Mouse (Mus musculus) large intestine, adult 2 months (tissue): Measurements from ENCODE around the gene Sbno1. TPM values are rescaled to one million over a fixed set of nuclear protein-coding genes. Genes with fewer than 3 reads are reported as not detected.
"Not testable (repeated sequence)": the region's sequence is repeated elsewhere in the genome, so short reads cannot be mapped to it uniquely, and the experiment has no call there.

Source experiments
- DNase-seq: peaks from one replicate; pipeline ENCODE4 v3.0.0-alpha.2; 2012; ENCODE audit warnings: low read depth, low spot score
- WGBS: fragments of 180-500 bp; shearing (Covaris S2); methylation state at CpG from one replicate; pipeline ENCODE4 v1.1.7; 2018; 5-methylcytosine and 5-hydroxymethylcytosine counted together
- polyA plus RNA-seq: library from polyadenylated mRNA; depleted of rRNA; stranded (reverse); fragments of >200 nt; gene quantifications from 2 replicates; pipeline ENCODE4 v1.2.3, GENCODE M21; 2012; rRNA removed

Gene Sbno1
- polyA plus RNA-seq, result 9.9 and 18.8 TPM in 2 replicates

DNA sequence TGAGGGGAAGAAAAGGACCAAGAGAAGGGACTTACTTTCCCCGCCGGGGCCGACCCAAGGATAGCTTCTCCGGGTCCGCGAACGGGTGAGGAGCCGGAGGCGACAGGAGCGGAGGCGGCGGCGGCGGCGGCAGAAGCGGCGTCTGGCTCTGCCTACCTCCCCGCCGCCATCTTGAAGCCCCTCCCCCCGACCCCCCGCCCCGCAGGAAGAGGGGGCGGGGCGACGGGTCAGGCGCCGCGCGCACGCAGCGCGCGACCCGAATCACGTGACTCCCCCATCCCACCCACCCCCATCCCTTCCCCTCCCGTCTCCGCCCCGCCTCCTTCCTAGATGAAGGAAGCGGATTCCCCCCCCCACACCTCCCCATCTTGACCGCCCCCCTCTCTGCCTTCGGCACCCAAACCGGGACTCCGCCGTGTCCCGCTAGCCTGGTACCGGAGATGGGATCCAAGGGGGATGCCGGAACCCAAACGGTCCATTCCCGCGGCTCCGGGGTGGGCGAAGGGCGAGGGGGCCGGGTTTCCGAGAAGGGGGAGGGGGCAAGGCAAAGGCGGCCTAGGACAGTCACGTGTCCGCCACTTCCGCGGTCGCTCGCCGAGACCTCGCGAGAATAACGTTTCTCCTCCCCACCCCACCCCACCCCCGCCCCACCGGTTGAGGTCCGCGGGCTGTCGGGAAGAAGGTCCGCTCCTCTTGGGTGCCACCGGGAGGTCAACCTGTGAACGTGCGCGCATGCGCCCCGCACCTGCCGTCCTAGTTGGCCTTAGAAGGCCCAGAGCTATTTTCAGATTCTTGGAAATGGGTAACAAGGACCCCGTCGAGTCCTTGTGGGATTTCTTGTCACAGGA lies at the start of gene Sbno1:
Gene Sbno1, minus strand, starts transcription at position 590 of the 848 bp plus-strand sequence.
- under 1% methylated on average over 72 of the region's 81 CpGs for WGBS

DNA sequence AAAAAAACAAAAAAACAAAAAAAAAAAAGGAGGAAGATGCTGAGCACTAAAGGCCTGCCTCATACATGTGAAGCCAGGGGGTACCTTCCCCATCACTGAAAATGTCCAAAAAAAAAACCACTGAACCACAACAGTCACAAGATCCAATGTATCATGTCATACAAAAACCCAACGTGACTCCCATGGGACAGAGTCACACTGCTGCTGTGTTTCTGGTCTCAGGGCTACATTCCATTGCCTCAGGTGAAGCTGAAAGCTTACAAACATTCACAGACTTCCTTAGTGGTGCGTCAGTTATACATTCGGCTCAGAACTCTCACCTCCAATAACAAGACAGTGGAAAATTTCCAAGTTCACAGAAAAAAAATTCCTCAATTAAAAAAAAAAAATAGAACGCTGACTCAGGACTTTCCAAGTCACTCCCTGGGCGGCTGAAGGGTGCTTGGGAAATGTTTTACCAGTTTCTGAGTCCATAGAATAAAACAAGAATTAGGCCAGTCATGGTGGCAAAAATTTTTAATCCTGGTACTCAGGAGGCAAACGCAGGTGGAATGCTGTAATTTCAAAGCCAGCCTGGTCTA lies 44.9 kb upstream of the Sbno1 start:
- 80% methylated on average over 6 of the region's 6 CpGs for WGBS
- DNase-seq, result no peak

More for the DNA sequence above, at the start of gene Sbno1:
- no peak for DNase-seq

DNA sequence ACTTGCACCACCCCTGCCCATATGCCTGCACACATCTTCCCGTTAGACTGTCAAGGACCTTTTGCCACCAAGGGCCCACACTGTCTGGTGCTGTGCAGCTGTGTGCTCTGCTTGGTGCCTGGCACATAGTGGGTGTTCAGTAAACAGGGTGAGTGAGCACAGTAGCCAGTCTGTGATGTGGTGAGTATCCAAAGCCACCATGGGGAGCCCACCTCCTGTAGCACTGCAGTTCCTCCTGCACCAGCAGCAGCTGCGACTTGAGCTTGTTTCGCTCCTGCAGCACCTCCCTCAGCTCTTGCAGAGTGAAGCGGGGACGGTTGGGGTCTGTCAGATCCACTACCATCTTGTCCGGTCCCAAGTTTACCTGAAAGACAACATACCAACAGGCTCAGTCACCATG lies 43.7 kb upstream of the Sbno1 start:
- no peak for DNase-seq
- WGBS, result 95% methylated on average over 6 of the region's 6 CpGs

DNA sequence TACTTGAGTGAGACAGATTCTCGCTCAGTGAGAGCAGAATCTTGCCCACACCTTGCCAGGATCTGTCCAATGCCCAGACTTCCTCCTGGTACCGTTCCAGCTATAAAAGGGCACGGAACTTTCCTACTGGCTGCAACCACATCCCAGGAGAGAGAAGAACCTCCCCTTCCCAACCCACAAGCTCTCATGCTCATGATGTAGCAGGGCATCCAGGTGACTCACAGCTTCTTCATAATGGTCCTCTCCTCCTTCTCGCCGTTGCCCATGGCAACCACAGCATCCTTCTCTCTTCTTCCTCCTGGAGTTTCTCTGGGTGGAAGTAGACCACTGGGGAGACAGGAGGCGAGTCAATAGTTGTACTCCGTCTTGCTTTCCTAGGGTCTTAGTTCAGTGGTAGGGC lies 42.6 kb upstream of the Sbno1 start:
- no peak for DNase-seq
- WGBS, result 79% methylated on average over 7 of the region's 7 CpGs

DNA sequence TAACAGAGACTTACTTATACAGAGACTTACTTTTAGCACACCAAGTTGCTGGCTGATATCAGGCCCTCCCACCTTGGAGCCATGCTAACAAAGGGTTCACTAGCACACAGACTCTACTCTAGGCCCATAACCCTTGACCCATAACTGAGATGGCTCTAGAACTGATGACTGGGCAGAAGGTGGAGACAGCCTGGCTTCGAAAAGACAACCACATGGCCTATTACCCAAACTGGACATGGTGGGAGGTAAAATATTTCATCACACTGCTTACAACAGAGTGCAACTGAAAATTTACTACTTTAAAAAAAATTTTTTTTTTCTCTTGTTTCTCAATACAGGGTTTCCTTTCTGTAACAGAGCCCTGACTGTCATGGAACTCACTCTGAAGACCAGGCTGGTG lies 42.0 kb upstream of the Sbno1 start:
- WGBS, result 81% methylated on average over 1 of the region's 1 CpGs
- no peak for DNase-seq

DNA sequence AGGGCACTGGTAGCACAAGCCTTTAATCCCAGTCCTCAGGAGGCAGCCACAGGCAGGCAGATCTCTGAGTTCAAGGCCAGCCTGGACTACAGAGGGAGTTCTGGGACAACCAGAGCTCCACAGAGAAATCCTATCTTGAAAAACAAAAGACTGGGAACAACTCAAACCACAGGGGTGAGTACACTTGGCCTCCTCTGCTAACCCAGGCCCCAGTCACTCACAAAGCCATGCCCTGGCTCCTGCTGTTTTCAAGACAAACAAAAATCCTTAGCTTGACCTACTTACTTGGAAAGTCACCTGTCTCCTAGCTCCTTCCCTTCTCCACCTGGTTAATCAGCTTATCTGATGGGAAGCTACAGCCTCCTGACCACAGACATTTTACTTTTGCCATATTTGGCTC lies 39.1 kb upstream of the Sbno1 start:
- no peak for DNase-seq

DNA sequence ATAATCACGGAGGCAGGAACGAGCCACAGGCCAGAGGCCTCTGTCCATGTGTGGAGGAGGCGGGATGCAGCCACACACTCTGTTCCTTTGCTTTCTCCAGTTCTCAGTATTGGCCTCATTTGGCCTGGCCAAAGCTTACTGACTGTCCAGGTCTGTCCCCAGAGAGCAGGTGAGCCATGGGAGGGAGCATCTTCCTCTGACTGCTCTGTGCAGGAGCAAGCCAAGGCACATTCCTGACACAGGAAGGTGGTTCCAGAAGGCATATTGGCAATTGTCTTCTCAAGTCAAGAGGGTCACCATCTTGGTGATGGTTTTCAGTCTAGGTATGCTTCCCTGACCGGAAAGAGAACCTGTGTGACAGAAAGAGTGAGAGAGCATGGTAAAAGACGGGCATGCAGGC lies 37.7 kb upstream of the Sbno1 start:
- DNase-seq, result no peak
- WGBS, result 87% methylated on average over 5 of the region's 5 CpGs

DNA sequence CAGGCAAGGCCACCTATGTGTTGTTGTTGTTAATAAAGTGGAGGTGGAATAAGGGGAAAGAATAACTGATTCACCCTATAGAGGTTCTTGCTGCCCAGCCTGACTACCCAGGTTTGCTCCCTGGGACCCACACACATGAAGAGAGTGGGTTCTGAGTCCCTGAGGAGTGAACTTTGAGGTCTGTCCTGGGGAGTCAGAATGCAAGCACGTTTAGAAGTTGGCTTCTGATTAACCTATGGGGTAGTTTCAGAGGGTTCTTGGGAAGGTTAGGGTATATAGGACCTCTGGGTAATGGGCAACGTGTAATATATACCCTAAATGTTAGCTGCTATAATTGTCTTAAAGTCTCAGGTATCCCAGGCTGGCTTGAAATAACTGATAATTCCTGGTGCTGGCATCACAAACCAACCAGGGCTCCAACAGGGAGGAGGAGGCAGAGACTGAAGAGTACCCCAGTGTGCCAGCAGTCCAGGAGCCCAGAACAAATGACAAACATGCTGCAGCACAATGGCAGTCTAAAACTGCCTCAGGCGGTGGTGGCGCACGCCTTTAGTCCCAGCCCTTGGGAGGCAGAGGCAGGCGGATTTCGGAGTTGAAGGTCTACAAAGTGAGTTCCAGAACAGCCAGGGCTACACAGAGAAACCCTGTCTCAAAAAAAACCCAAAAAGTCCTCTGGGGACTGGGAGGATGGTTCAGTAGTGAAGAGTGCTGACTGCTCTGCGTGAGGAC lies 36.7 kb upstream of the Sbno1 start:
- 84% methylated on average over 8 of the region's 8 CpGs for WGBS
- DNase-seq, result no peak

DNA sequence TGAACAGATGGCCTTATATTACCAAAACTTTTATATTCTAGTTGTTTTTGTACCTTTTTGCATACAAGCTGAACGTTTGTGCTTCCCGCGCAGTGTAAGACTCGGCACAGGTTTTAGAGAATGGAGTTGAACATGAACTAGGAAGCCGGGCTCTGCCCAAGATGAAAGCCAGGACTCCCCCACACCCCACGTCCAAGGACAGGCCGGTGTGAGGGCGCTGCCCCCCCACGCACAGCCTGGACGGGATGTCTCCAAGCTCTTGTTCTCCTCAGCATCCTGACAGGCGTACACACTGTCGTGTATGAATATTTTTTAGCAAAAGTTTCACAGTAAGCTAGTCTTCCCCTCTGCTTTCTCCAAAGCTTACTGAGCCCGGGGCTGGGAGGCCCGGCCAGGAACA lies 35.1 kb upstream of the Sbno1 start:
- 89% methylated on average over 14 of the region's 14 CpGs for WGBS

DNA sequence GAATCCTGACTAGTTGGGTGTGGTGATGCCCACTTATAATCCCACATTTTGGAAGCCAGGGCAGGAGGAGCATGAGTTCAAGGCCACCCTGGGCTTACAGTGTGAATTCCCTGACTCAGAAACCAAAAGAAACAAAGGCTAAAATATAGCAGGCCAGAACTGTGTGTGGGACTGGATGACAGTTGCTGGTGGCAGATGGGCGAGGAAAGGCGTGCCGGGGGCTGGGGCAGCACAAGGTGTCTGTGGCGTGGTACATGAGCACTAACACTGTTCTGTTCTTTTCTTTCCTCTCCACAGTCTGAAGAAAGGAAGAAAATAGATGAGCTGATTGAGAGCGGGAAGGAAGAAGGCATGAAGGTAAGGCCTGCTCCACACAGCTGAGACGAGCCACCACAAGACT lies 31.0 kb upstream of the Sbno1 start:
- 92% methylated on average over 6 of the region's 6 CpGs for WGBS
- DNase-seq, result no peak

More for the DNA sequence above, 35.1 kb upstream of the Sbno1 start:
- not testable (repeated sequence) for DNase-seq

DNA sequence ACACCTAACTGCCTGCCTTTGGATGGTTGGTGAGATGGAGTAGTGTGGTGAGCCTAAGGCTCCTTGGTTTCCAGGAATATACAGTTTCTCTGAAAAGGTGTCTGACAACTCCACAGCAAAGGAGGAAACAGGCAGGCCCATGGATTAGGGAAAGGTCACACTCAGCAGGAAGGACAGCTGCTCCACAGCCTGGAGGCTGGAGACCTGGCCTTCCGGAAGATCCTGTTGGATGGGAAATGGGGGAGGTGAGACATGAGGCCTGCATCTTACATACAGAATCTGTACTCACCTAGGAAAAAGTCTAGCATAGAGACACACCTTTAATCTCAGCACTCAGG lies 28.2 kb upstream of the Sbno1 start:
- DNase-seq, result no peak
- WGBS, result 53% methylated on average over 1 of the region's 1 CpGs

DNA sequence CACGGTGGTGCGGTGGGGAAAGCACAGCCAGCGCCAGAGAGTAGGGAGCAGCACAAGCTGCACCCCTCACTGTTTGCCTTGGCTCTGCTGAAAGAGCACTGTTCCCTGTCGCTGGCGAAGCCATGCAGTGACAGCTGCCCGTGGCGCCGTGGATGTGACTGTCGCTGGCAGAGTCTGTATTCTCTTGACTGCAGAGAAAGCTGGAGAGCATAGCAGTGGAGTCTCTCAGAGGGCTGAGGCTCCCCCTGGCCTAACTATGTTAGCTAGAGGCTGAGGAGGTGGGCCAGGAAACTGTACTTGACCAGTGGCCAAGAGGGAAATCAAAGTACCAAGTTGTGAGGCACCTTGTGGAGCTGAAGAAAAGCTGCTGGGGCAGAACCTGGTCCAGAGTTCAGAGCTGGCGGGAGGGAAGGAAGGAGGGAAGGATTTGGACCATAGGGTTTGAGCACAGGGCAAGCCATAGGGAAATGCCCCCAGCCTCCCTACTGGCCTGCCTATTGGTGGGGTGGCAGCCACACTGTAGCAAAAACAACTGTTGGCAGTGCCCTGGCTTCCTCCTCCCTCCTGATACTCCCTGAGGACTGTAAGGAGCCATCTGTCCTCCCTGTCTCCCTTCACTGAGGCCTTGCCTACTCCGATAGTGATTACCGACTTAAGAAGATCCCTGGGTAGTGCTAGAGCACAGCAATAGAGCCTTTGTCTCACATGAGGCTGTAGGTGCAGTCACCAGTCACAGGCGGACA lies 27.7 kb upstream of the Sbno1 start:
- WGBS, result 39% methylated on average over 13 of the region's 13 CpGs
- DNase-seq, result no peak

DNA sequence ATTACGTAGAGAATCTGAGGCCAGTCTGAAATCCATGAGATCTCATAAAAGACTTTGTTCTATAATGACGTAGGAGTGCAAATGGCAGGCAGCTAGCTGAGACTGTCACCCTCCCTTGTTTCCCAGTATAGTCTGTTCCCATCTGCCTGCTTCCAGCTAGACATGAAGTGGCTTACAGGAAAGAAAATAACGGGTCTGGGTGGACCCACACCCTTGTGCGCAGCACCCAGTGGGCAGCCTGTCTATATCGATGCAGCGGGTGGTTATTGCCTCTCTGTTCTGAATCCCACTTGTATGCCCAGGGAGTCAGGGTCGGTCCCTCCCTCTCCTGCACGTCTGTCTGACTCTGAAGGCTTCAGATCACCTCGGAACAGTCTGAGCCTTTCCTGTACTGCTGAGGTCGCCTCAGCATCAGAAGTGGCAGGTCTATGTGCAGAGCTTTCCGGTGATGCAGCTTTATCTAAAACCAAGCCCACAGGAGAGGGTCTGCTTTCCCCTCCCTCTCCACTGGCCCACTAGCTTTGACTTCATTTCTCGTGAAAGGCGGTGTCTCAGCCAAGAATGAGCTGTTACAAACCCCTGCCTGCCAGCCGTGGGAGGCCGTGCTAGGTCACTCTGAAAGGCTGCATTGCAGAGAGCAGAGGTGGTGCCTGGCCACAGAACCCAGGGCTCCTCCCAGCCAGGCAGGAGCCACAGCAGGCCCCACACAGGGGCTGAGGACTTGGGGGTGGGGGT lies 26.9 kb upstream of the Sbno1 start:
- WGBS, result 60% methylated on average over 15 of the region's 15 CpGs
- no peak for DNase-seq

DNA sequence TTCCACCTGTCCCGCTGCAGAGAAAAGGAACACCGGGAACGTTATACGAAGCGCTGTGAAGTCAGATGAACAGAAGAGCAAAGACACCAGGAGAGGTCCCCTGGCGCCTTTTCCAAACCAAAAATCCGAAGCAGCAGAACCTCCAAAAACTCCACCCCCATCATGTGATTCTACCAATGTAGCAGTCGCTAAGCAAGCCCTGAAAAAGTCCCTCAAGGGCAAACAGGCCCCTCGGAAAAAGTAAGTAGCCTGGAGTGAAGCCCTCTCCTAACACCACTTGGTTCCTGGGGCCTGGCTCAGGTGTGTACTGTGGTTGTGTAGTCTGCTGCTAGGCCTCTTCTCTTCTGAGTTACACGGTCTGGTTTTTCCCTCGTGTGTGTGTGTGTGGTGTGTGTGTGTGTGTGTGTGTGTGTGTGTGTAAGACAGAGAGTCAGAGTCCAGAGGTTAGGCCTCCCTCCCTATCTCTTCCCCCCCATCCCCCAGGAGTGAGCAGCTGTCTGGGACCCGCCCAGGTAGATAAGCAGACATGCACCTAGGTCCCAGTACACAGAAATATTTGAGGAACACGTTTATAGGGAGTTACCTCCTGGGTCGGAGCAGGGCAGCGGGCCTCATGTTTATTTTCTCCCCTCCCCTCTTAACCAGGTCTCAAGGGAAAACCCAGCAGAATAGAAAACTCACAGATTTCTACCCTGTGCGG lies 25.0 kb upstream of the Sbno1 start:
- DNase-seq, result no peak
- WGBS, result 39% methylated on average over 16 of the region's 16 CpGs

DNA sequence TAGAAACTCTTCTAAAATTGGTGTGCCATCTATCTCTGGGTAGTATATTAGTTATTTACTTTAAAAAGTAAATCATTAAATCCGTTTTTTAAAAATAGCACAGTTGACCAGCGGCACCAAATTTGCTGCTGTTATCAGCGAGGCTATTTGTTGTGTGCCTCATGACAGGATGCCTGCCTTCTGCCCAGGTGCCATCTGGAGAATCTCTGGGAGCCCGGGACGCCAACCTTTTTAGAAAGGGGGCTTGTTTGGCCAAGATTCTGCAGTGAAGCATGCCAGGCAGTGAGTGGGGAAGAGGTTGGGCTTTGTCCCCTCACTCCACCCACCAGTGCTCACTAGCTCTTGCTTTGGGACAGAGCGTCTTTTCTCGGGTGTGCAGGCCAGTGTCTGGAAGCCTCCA lies 24.2 kb upstream of the Sbno1 start:
- WGBS, result 27% methylated on average over 7 of the region's 7 CpGs
- DNase-seq, result no peak

DNA sequence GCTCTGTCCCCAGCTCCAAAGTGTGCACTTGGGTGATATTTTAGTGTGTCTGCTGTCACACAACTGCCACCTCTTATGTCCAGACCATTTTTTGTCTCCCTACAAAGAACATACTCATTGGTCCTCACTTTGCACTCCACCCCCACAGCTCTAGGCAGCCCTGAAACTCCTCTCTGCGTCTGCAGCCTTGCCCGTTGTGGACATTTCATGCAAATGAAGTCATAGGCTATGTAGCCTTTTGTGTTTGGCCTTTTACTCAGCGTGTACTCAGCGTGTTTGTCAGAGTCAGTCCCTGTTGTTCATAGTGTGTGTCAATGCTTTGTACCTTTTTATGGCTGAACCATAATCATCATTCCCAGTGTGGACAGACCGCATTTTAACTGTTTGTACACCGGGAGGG lies 23.7 kb upstream of the Sbno1 start:
- no peak for DNase-seq
- 20% methylated on average over 6 of the region's 6 CpGs for WGBS

DNA sequence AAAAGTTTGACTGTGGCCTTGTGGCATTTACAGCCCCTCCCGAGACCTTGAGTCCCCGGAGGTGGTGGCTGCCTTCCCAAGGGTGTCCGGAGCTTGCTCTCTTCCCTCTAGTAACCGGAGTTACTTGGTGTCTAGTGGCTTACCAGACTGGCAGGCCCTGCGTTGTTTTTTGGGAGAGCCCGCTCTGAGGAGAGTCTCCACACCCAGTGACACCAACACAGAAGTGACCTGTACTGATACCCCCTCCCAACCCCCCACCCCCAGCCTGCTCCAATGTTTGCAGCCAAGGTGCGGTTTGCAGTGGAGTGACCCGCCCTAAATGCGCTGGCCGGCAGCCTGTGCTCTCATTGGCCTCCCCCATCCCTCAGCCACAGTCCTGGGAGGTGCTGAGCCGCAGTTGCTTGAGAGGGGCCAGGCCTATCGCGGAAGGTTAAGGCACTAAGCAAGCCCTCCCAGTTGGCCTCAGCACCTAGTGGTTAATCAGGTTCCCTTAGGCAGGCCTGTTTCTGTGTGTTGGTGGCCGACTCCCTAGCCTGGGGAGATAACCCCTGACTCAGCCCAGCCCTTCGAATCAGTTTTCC lies 20.6 kb upstream of the Sbno1 start:
- 2% methylated on average over 15 of the region's 15 CpGs for WGBS
- no peak for DNase-seq

DNA sequence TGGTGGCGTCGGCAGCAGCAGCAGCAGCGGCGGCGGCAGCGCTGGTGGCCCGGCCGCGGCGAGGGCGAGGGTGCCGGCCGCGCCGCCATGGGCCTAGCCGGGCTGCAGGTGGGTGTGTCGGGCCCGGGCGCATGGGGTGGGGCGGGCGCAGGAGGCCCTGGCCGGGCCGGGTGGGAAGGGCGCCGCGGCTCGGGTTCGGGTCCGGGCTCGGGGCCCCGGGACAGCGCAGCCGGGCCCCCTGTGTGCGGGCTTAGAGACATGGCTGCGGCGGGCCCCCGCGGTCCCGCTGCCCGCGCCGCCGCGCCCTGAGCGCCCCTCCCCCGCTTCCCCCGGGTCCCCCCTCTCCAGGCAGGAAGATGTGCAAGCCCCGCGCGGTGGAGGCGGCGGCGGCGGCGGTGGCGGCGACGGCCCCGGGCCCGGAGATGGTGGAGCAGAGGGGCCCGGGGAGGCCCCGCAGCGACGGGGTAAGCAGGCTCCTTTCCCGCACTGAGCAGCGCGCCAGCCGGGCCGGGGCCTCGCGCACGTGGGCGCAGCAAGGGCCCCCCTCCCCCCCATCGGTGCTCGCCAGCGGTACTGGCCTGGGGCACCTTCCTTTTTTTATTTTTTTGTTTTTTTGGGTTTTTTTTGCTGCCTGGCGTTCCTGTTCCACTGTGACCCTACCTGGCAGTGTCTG lies 20.0 kb upstream of the Sbno1 start:
- 5% methylated on average over 57 of the region's 77 CpGs for WGBS
- no peak for DNase-seq
